Mouse (Mus musculus) adipocyte (in vitro differentiated cells): Measurements from ENCODE around the gene Zcchc2.

Source experiments
- DNase-seq: peaks from one replicate; pipeline ENCODE4 v3.0.0-alpha.2; 2016; ENCODE audit warnings: low spot score

Gene Zcchc2

GRCm38 (mm10) chr1:106072071-106072440, 81.8 kb downstream of the Zcchc2 start:
- DNase-seq: no peak

GRCm38 (mm10) chr1:106073166-106073565, 83.0 kb downstream of the Zcchc2 start:
- DNase-seq: no peak

GRCm38 (mm10) chr1:106074141-106074540, 83.9 kb downstream of the Zcchc2 start:
- DNase-seq: no peak

DNA sequence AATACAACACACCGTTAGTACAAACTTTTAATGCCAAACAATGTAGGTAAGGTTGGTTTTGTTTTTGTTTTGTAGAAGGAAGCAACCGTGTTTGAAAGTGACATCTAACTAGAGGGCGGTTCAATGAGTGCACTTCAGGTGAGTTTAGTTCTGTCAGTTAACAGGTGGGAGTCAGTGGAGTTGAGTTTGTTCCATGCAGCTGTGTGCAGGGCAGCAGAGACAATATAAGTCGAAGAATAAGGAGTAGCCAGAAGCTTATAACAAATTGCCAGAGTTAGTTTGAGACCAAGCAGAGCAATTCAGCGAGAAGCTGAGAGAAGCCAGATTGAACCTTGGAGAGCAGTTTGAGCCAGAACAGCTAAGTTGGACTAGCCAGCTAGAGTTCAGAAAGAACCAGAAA, 84.5 kb downstream of the Zcchc2 start:
- no peak for DNase-seq

DNA sequence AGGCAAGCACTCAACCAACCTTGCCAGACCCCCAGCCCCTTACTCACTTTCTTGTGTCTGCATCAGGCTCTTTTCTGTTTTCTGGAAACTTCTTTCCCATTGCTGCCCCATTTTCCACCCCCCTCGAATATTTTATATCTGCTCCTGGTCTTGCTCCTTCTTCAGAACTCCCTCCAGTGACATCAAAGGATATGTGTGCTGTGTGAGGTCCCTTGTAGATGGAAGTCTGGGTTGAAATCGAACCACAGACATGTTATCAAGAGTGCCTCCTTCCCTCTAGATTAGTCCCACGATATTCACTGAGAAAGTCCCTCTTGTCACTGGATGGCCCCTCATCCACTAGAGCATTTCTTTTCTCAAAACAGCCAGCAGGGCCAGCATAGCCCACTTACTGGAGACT, 86.4 kb downstream of the Zcchc2 start:
- DNase-seq: no peak

GRCm38 (mm10) chr1:106077166-106077565, 87.0 kb downstream of the Zcchc2 start:
- DNase-seq: no peak
